Mouse (Mus musculus): ENCODE data around the gene Cfap99. TPM values are rescaled to one million over a fixed set of nuclear protein-coding genes. Genes with fewer than 3 reads are reported as not detected.
A peak's percentile ranks its signal among the peaks of the same experiment; 100 is the strongest.

The Cfap99 gene
- not detected in 2 replicates for polyA plus RNA-seq (2015; fragmentation: Nextera tagmentation; extraction: Ambion mirVana)

GRCm38 (mm10) chr5:34288154-34288716, at the start of gene Cfap99, which contains the start of gene Zfyve28:
Cfap99 (plus strand) TSS chr5:34288600.
Zfyve28 (minus strand) TSS chr5:34288449.
- peak within 1 kb of the TSS; percentile 99 for H3K4me2 ChIP-seq
- under 1% methylated on average over 67 of the region's 83 CpGs for WGBS
- no peak within 1 kb of the TSS for H3K27ac ChIP-seq
- peaks cover 21% of the 10 kb centered on the region for H3K4me1 ChIP-seq
- peak within 1 kb of the TSS; percentile 70 for H3K4me3 ChIP-seq (replicated peaks)
- peak within 1 kb of the TSS; percentile 33 for H3K9ac ChIP-seq
- H3K27me3 ChIP-seq = peaks cover 74% of the 10 kb centered on the region
- ATAC-seq (replicated peaks; ENCODE audit: low FRiP score) = peak; percentile 93
- H3K9me3 ChIP-seq (replicated peaks) = no peaks in the 10 kb centered on the region
- no peaks in the 10 kb centered on the region for H3K36me3 ChIP-seq

- Histone ChIP-seq H3K4me1 (peaks cover 12% of the 10 kb centered on the region), H3K9me3 (replicated peaks) (no peaks in the 10 kb centered on the region), H3K27me3 (no peaks in the 10 kb centered on the region), H3K27ac (no peak overlapping the region), H3K4me2 (no peak overlapping the region), H3K9ac (no peak overlapping the region), H3K36me3 (no peaks in the 10 kb centered on the region), H3K4me3 (replicated peaks) (no peak overlapping the region)
- ATAC-seq (replicated peaks; ENCODE audit: low FRiP score) = 0 out of 2 replicates have a peak, but pooled peaks have one; percentile 33
- 19% methylated on average over 15 of the region's 15 CpGs for WGBS
These were observed 46.0 kb upstream of the Cfap99 start for GRCm38 (mm10) chr5:34242224-34242963.

- H3K36me3 ChIP-seq = no peaks in the 10 kb centered on the region
- WGBS = 90% methylated on average over 5 of the region's 5 CpGs
- H3K27me3 ChIP-seq = no peaks in the 10 kb centered on the region
- ATAC-seq (replicated peaks; ENCODE audit: low FRiP score) = no peak
- no peak overlapping the region for H3K4me2 ChIP-seq
- no peak overlapping the region for H3K4me3 ChIP-seq (replicated peaks)
- no peak overlapping the region for H3K9ac ChIP-seq
- no peak overlapping the region for H3K27ac ChIP-seq
- H3K4me1 ChIP-seq = peaks cover 12% of the 10 kb centered on the region
- no peaks in the 10 kb centered on the region for H3K9me3 ChIP-seq (replicated peaks)
These were observed 45.3 kb upstream of the Cfap99 start for GRCm38 (mm10) chr5:34243062-34243461.

DNA sequence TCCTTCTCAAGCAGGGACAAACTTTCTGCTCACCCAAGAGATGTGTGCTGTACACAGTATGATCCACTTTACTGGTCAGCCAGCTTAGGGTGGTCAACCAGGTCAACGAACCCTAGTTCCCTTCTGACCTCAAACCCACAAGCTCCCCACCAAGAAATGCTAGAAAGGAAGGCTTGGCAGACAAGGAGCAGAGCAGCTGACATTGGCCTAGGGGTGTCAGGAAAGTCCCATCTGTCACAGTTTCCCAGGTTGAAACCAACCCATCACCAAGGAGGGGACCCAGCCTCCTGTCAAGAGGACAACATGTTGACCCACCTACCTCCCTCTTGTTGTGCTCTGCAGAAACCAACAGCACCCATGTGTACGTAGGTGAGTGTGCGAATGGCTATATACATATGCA, 42.0 kb upstream of the Cfap99 start:
- Histone ChIP-seq H3K27me3 (no peaks in the 10 kb centered on the region), H3K9me3 (replicated peaks) (no peaks in the 10 kb centered on the region), H3K4me2 (no peak overlapping the region), H3K4me1 (peaks cover 15% of the 10 kb centered on the region), H3K36me3 (no peaks in the 10 kb centered on the region), H3K27ac (no peak overlapping the region), H3K9ac (no peak overlapping the region), H3K4me3 (replicated peaks) (no peak overlapping the region)
- no peak for ATAC-seq (replicated peaks; ENCODE audit: low FRiP score)
- 89% methylated on average over 3 of the region's 3 CpGs for WGBS

GRCm38 (mm10) chr5:34249132-34249531, 39.3 kb upstream of the Cfap99 start:
- WGBS = 76% methylated on average over 4 of the region's 4 CpGs
- no peak overlapping the region for H3K27ac ChIP-seq
- H3K36me3 ChIP-seq = no peaks in the 10 kb centered on the region
- H3K4me1 ChIP-seq = peaks cover 15% of the 10 kb centered on the region; the same call in 1 of the 2 replicates
- no peak overlapping the region for H3K4me2 ChIP-seq
- no peaks in the 10 kb centered on the region for H3K9me3 ChIP-seq (replicated peaks)
- no peak overlapping the region for H3K4me3 ChIP-seq (replicated peaks)
- H3K27me3 ChIP-seq = no peaks in the 10 kb centered on the region
- H3K9ac ChIP-seq = no peak overlapping the region
- ATAC-seq (replicated peaks; ENCODE audit: low FRiP score) = no peak

GRCm38 (mm10) chr5:34250090-34250489, 38.3 kb upstream of the Cfap99 start:
- Histone ChIP-seq H3K4me3 (replicated peaks) (no peak overlapping the region), H3K27ac (no peak overlapping the region), H3K27me3 (no peaks in the 10 kb centered on the region), H3K36me3 (no peaks in the 10 kb centered on the region), H3K9ac (no peak overlapping the region), H3K9me3 (replicated peaks) (no peaks in the 10 kb centered on the region), H3K4me2 (no peak overlapping the region), H3K4me1 (peaks cover 18% of the 10 kb centered on the region; the same call in 1 of the 2 replicates)
- ATAC-seq (replicated peaks; ENCODE audit: low FRiP score) = no peak
- 68% methylated on average over 3 of the region's 3 CpGs for WGBS

- no peak for ATAC-seq (replicated peaks; ENCODE audit: low FRiP score)
- Histone ChIP-seq H3K4me3 (replicated peaks) (no peak overlapping the region), H3K36me3 (no peaks in the 10 kb centered on the region)
These were observed 36.6 kb upstream of the Cfap99 start for GRCm38 (mm10) chr5:34251794-34252193.

GRCm38 (mm10) chr5:34252307-34252966, 36.0 kb upstream of the Cfap99 start:
- H3K27ac ChIP-seq = no peak overlapping the region
- no peaks in the 10 kb centered on the region for H3K9me3 ChIP-seq (replicated peaks)
- 42% methylated on average over 4 of the region's 4 CpGs for WGBS
- no peak overlapping the region for H3K9ac ChIP-seq
- no peaks in the 10 kb centered on the region for H3K36me3 ChIP-seq
- H3K4me1 ChIP-seq = peaks cover 18% of the 10 kb centered on the region; the same call in 1 of the 2 replicates
- no peak overlapping the region for H3K4me2 ChIP-seq
- no peak overlapping the region for H3K4me3 ChIP-seq (replicated peaks)
- no peaks in the 10 kb centered on the region for H3K27me3 ChIP-seq
- no peak for ATAC-seq (replicated peaks; ENCODE audit: low FRiP score)

More at GRCm38 (mm10) chr5:34251794-34252193, 36.6 kb upstream of the Cfap99 start:
- Histone ChIP-seq H3K4me2 (no peak overlapping the region), H3K4me1 (peaks cover 18% of the 10 kb centered on the region; the same call in 1 of the 2 replicates), H3K9me3 (replicated peaks) (no peaks in the 10 kb centered on the region), H3K27ac (no peak overlapping the region), H3K9ac (no peak overlapping the region), H3K27me3 (no peaks in the 10 kb centered on the region)
- 45% methylated on average over 4 of the region's 4 CpGs for WGBS

DNA sequence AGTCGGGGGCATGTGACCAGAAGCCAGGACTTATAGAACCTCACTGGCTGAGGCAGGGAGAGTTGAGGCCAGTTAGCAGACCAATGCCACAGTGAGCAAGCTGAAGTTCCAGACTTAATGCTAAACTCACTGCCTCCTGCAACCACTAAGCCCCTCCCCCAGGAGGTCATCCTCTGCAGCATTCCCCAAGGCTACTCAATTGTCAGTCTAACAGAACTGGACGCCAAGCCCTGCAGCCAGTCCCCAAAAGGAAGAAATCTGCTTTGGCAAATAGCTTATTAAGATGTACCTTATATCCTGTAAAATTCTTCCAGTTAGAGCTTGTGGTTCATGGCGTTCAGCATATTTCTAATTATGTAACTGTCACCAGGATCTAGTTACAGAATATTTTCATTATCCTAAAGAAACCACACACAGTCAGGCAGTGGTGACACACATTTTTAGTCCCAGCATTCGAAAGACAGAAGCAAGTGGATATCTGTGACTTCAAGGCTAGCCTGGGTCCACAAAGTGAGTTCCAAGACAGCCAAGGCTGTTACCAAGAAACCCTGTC, 35.4 kb upstream of the Cfap99 start:
- Histone ChIP-seq H3K4me2 (no peak overlapping the region), H3K27me3 (no peaks in the 10 kb centered on the region), H3K4me1 (peaks cover 18% of the 10 kb centered on the region; the same call in 1 of the 2 replicates), H3K4me3 (replicated peaks) (no peak overlapping the region), H3K36me3 (no peaks in the 10 kb centered on the region), H3K9me3 (replicated peaks) (no peaks in the 10 kb centered on the region), H3K9ac (no peak overlapping the region), H3K27ac (no peak overlapping the region)
- WGBS = 57% methylated on average over 4 of the region's 4 CpGs
- ATAC-seq (replicated peaks; ENCODE audit: low FRiP score) = no peak

- Histone ChIP-seq H3K27me3 (no peaks in the 10 kb centered on the region), H3K4me3 (replicated peaks) (no peak overlapping the region), H3K9me3 (replicated peaks) (no peaks in the 10 kb centered on the region), H3K36me3 (no peaks in the 10 kb centered on the region), H3K4me2 (no peak overlapping the region), H3K9ac (no peak overlapping the region), H3K4me1 (peaks cover 18% of the 10 kb centered on the region; the same call in 1 of the 2 replicates), H3K27ac (no peak overlapping the region)
- WGBS = 53% methylated on average over 8 of the region's 8 CpGs
- no peak for ATAC-seq (replicated peaks; ENCODE audit: low FRiP score)
These were observed 34.1 kb upstream of the Cfap99 start for GRCm38 (mm10) chr5:34254309-34254708.

DNA sequence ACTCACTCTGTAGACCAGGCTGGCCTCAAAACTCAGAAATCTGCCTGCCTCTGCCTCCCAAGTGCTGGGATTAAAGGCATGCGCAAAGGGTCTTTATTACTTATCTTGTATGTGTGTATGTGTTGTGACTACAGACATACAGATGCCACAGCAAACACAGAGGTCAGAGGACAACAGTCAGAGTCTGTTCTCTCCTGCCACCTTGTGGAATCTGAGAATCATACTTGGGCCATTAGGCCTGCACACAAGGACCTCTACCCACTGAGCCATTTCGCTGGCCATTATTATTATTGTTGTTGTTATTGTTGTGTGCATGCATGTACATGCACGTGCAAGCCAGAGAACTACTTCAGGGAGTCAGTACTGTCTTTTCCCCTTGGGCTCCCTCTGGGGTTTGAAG, 33.2 kb upstream of the Cfap99 start:
- ATAC-seq (replicated peaks; ENCODE audit: low FRiP score) = no peak
- Histone ChIP-seq H3K27me3 (no peaks in the 10 kb centered on the region), H3K4me2 (no peak overlapping the region), H3K27ac (no peak overlapping the region), H3K36me3 (no peaks in the 10 kb centered on the region), H3K4me3 (replicated peaks) (no peak overlapping the region), H3K9me3 (replicated peaks) (no peaks in the 10 kb centered on the region), H3K4me1 (peaks cover 15% of the 10 kb centered on the region; the same call in 1 of the 2 replicates), H3K9ac (no peak overlapping the region)
- WGBS = 80% methylated on average over 3 of the region's 3 CpGs

All from kidney, embryonic 15.5 days (tissue).